Mouse (Mus musculus): ENCODE results near the gene Nhs.

DNA sequence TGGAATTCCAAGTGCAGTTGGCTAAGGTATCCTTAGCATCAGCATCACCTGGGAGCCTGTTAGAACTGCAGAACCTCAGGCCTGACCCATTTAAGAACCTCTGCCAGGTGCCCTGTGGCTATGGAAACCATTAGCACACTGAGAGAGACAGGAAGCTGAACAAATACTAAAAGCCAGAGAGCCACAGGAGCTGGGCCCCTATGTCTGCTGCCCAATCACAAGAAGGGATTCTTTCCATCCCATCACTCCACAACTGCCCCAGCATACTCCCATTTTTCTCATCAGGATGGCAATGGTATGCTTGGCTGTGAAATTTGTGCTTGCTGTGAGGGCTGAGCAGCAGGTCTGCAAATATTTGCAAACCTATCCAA, 232.9 kb downstream of the Nhs start:
- TF ChIP-seq CTCF (IDR thresholded peaks at IDR 0.05; ENCODE audit: extremely low read depth, insufficient read length, insufficient replicate concordance, low read depth, low read length) (no peak), POLR2A (IDR thresholded peaks at IDR 0.05; ENCODE audit: low read depth, low read length) (no peak)
